Mouse (Mus musculus) frontal cortex, postnatal 10 days (tissue): ENCODE results near the gene Msh3.
A peak's percentile ranks its signal among the peaks of the same experiment; 100 is the strongest.
"Not testable (repeated sequence)": the region's sequence is repeated elsewhere in the genome, so short reads cannot be mapped to it uniquely, and the experiment has no call there.

ENCODE experiments used
- DNase-seq, 2 experiments: peaks; one replicate each; pipeline ENCODE4 v3.0.0; 2022; ENCODE audit warnings: low spot score in 2 of 2, mixed read lengths in 1 of 2

The Msh3 gene

DNA sequence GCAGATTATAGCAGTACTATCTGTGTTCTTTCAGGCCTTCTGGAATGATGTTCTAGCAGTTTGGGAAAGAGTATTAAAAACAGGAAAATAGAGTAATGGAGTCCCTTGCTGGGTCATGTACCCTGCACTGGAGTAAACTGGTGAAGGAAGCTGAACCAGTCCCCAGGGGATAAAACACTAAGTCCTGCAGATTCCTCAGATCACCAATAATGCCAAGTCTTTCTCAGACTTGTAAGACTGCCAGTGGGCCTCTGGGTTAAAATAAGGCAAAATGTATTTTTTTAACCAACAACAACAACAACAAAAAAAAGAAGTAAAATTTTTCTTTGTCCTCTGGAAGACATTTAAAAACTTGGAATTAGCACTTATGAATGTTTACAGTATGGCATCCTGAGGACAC, 102.5 kb downstream of the Msh3 start:
- no peak for DNase-seq

DNA sequence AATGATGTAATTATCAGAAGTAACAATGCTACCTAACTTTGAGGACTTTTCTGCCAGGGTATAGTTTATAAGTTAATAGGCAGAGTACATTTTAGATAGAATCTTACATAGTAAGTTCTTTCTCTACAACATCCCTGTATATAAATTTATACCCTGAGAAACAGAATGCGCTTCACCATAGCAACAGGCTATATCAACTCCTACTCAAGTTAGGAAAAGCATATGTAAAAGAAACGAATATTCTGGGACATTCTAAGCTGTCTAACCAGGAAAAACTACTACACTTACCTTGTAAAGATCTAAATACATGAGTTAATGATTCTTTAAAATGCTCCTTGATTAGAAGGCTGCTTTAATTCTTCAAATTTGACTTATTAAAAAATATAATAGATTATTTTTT, 107.2 kb downstream of the Msh3 start:
- DNase-seq, result no peak

DNA sequence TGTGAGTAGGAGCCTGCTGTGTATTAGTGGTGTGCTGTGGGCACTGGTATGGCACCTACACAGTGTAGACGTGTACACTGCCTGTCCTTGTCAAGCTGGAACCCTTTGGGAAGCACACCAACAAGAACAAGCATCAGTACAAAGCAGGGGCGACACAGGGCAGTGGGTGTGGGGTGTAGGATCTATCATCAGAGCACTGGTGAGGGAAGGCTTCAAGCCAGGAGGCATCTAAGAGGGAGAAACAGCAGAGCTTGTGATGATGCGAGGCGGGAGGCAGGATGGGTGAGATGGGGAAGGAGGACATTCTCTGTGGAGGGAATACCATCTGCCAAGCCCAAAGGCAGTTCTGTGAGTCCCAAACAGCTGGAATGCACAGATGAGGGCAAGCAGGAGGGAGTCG, 107.8 kb downstream of the Msh3 start:
- no peak for DNase-seq

DNA sequence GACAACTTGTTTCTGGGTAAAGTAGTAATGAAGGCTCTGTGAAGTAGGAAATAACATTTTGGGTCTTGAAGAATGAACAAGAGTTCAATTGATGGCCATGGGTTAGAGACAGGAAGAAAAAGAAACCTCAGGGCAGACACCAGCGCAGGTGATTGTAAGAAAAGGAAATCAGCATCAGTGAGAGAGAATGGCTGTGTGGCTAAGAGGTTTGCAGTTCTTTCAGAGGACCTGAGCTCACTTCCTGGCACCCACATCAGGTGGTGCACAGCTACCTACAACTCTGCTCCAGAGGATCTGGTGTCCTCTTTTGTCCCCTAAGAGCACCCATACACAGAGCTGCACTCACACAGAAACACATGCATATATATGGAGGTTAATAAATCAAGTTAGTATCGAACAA, 110.1 kb downstream of the Msh3 start:
- no peak for DNase-seq

DNA sequence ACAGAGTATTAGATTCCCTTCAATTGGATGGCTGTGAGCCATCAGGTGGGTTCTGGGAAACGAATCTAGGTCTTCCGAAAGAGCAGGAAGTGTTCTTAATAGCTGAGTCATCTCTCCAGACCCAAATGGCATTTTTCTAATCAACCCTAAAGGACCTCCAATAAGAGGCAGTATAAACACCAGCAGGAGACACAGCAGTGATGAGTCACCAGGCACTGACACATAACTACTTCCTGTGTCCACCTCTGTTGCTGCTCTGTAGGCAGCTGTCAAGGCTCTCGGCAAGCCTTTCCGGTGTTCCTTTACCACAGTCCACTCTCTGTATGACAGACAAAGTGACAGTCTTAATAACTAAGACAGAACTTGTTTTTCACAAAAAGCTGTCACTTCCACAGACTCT, 113.4 kb downstream of the Msh3 start:
- no peak for DNase-seq

DNA sequence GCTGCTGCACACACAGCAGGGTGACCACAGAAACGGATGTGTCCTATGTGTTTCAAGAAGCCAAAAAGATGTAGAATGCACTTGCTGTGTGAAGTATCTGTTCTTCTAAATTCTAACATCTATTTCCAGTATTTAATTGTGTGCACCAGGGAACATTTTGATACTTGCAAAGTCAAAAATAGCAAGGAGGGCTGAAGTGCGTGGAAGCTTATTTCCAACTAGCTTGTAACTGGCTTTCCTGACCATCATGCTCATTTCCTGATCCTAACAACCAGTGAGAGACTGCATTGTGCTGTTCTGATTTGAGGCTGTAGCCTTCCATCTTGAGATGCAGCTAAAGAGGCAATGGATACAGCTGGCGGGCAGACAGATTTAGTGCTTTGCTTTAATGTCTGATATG, 116.9 kb downstream of the Msh3 start:
- no peak for DNase-seq

DNA sequence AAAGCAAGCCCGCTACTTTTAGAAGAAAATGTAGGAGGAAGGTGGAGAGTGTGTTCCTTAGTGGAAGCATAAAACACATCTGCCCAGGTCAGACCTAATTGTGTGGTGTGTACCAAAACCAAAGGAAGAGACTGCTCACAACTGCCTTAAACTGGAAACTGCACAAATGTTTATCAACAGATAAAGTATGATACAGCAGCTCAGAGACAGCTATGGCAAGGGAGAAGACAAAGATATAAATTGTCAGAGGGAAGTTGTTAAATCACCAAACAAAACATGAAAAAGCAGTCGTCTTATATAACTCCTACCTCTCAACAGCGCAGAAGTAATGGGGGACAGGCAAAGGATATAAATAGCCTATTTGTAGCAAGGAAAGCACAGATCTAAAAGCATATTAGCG, 117.8 kb downstream of the Msh3 start:
- no peak for DNase-seq

DNA sequence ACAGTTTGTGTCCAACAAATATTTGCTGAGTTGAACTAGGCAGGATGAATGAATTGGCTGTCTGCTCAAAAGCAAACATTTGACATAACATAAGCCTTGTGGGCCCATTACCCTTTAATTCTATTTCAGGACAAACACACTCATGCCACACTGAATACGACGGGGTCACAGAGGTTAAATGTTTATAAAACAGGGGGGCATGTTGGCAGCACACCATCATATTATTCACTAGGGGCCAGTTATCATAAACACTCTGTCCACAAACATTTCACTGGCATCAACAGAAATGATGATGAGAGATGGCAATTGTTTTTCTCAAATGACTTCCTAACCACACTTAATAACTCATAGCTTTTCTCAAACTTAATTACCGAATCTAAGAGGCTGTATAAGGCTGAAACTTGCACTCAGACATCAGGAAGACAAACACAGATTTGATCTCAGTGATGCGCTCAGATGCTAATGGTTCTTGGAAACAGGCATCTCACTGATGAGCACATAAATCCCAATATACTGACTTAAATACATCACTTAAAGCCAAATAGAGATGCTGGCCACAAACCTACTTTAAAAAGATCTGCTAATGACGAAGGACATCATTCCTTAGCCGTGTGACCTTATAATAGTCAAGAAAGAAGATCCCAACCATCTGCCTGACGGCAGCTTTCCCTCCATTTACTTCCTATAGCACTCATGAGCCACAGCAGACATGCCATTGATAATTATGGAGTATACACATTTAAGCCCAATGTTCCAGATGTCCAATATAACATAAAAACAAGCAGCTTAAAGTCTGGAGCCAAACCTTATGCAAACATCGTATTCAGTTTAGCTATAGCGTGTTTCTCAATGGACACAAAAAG, 122.5 kb downstream of the Msh3 start:
- DNase-seq, result no peak

DNA sequence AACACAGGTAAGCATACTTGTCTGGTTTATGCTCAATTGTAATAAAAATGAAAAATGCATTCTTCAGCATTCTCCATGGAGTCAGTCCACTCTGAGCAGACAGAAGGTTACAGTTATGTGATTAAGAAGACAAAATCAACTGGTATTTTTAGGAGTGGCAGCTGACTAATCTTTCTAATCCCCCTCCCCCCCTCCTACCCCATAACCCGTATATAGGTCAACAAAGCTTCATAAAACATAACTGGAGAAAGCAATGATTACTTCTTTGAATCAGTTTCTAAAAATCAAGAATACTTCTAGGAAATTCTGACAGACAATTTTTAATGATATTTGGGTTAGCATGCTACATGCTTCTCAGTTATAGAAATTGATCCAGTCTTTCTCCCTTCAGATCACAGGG, 126.8 kb downstream of the Msh3 start:
- DNase-seq, result no peak

DNA sequence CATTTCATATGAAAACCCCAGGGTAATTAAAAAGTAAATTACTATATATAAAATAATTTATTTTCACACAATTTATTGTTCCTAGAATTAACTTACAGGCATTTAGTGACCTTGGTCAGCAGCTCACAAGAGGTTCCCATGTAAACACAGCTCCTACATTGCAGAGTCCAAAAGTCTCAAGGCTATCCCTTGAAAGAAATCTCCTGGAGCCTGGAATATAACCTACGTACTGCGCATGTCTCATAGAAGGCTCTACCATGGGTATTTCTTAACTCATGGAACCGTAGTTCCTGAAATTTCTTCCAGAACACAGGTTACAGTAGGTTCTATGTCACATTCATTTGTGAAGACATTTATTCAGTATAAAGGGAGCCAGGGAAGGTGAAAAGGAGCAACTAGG, 131.2 kb downstream of the Msh3 start:
- DNase-seq, result no peak

DNA sequence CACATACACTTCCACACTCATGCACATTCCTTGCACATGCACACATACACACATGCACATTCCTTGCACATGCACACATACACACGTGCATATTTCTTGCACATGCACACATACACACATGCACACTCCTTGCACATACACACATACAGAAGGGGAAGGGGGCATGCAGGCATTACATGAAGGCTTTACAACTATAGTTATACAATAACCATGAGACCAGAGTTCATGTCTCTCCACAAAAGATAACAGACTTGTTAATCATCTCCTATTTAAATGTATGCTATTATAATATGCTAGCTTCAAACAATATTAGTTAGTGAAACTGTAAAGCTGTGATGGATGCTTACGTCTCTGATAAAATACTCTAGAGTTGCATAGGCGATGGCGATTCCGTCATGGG, 132.0 kb downstream of the Msh3 start:
- no peak for DNase-seq

DNA sequence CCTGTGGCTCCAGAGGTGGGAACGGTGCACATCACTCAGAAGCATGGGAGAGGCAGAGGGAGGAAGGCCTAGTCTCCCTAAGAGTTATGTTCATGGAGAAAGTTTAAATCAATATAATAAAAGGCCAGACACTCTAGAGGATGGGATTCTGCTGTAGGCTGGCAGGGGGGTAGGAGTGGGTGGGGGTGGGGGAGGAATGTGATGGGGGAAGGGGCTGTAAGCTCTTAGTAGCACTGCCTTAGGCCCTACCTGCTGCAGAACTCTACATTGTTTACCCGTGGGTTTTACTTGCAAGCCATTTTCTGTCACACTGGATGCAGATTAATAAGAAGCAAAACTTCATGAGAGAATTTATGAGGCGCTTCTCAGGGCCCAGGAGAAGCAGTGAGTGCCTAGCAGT, 135.0 kb downstream of the Msh3 start:
- no peak for DNase-seq

DNA sequence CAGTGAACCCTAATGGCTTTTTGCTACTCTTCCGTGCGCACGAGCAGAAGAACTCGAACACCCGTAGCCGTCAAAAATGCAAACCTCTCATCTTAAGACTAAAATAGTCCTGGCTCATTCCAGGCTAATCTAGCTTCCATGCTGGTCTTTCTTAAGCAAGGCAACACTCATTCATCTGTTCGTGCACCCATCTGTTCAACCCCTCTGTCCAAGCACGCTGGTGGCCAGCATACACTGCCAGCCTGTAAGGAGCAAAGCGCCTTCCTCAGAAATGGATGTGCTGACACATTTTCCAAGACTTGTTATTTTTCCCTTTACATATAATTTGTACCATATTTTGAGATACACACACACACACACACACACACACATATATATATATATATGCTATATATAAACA, 137.6 kb downstream of the Msh3 start:
- peak; percentile 32 to 36 for DNase-seq

DNA sequence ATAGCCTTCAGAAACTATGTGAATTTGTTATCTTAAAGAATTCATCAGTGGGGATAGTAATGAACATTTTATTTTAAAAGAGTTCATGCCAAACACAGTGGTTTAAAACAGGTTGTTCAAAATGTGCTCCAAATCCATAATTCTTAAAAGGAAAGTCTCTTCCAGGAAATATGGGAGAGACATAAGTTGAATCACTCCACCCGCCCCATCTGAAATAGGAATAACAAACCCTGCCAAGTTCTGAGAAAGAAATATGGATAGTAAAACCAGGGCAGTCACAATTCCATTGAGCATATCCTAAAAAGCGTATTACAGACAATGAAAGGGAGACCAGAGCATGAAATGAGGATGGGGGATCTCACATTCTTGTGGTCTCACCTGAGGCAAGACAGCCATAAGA, 157.9 kb downstream of the Msh3 start:
- no peak for DNase-seq

DNA sequence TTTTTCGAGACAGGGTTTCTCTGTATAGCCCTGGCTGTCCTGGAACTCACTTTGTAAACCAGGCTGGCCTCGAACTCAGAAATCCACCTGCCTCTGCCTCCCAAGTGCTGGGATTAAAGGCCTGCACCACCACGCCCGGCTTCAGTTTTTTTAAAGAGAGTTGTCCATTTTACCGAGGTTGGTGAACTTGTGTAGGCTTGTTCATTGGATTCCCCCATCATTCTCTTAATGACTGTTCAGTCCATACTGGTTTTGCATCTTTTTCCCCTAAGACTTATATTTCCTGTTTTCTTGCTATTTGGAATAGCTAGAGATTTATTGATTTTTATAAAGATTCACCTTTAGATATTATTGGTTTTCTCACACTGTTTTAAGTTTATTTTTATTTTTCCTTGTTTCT, 161.0 kb downstream of the Msh3 start:
- not testable (repeated sequence) for DNase-seq

DNA sequence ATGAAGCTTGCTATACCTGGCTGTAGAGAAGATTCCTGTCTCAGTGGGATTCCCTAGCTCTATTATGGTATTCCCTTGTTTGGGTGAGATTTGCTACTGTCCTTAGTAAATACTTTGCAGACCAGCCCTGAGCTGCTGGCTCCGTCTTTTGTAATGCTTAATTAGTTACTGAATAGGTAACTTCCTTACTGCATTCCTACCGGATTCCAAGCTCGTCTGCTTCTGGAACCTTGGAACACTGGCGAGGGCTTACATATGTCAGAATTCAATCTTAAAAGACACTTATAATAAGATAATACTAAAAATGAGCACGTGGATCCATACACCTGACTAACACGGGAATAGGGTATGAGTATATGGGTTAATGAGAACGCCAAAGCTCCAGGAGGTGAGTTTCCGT, 182.1 kb downstream of the Msh3 start:
- DNase-seq, result not testable (repeated sequence)
